Mouse (Mus musculus): ENCODE data around the gene Sesn1.

The Sesn1 gene

GRCm38 (mm10) chr10:41818733-41819070, 9.0 kb downstream of the Sesn1 start:
- in situ Hi-C loops (cut with MboI; ENCODE audit: unreplicated experiment in 2 of 2): loop anchor here (10.0 to 25.0 kb wide), 4 partner anchors 66 to 819 kb away; partner anchors contain the start of genes Cd164 (in 1 of the 2) and Snx3 (in 1 of the 2)

GRCm38 (mm10) chr10:41819307-41819706, 9.6 kb downstream of the Sesn1 start:
- in situ Hi-C loops (cut with MboI; ENCODE audit: unreplicated experiment in 2 of 2): loop anchor here (10.0 to 25.0 kb wide), 4 partner anchors 65 to 818 kb away; partner anchors contain the start of genes Cd164 (in 1 of the 2) and Snx3 (in 1 of the 2)

- in situ Hi-C loops (cut with MboI; ENCODE audit: unreplicated experiment in 2 of 2): loop anchor here (25.0 kb wide), 3 partner anchors 308 to 817 kb away; partner anchors contain the start of genes Cd164 (in 1 of the 2) and Snx3 (in 1 of the 2)
These were observed 10.7 kb downstream of the Sesn1 start for GRCm38 (mm10) chr10:41820401-41820800.

GRCm38 (mm10) chr10:41821171-41821570, 11.4 kb downstream of the Sesn1 start:
- in situ Hi-C loops (cut with MboI; ENCODE audit: unreplicated experiment in 2 of 2): loop anchor here (25.0 kb wide), 3 partner anchors 309 to 816 kb away; partner anchors contain the start of genes Cd164 (in 1 of the 2) and Snx3 (in 1 of the 2)

- in situ Hi-C loops (cut with MboI; ENCODE audit: unreplicated experiment in 2 of 2): loop anchor here (25.0 kb wide), 3 partner anchors 310 to 815 kb away; partner anchors contain the start of genes Cd164 (in 1 of the 2) and Snx3 (in 1 of the 2)
These were observed 13.0 kb downstream of the Sesn1 start for GRCm38 (mm10) chr10:41822573-41823281.

GRCm38 (mm10) chr10:41823282-41823675, 13.5 kb downstream of the Sesn1 start:
- in situ Hi-C loops (cut with MboI; ENCODE audit: unreplicated experiment in 2 of 2): loop anchor here (25.0 kb wide), 3 partner anchors 311 to 814 kb away; partner anchors contain the start of genes Cd164 (in 1 of the 2) and Snx3 (in 1 of the 2)

GRCm38 (mm10) chr10:41823916-41824315, 14.2 kb downstream of the Sesn1 start:
- in situ Hi-C loops (cut with MboI; ENCODE audit: unreplicated experiment in 2 of 2): loop anchor here (25.0 kb wide), 3 partner anchors 312 to 813 kb away; partner anchors contain the start of genes Cd164 (in 1 of the 2) and Snx3 (in 1 of the 2)

- in situ Hi-C loops (cut with MboI; ENCODE audit: unreplicated experiment in 2 of 2): loop anchor here in 1 of 2 experiments (25.0 kb wide), 1 partner anchor 787 kb away; no protein-coding TSS in a partner anchor
These were observed 15.3 kb downstream of the Sesn1 start for GRCm38 (mm10) chr10:41825041-41825440.

DNA sequence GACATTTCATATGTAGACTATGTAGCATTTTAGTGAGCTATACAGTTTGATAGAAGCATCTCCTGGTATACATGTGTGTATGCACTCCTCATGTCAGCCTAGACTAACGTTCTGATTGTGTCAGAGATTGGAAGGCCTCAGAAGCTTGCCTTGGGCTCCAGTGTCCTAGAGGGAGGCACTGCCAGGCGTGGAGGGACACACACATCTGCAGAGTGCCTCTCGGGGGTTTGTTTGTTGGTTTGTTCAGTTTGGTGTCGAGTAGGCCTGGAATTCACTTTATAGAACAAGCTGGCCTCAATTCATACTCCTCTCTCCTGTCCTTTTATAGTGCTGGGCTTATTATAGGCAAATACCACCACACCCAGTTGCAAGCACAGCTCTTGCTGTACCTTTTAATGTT, 16.3 kb downstream of the Sesn1 start:
- in situ Hi-C loops (cut with MboI; ENCODE audit: unreplicated experiment in 2 of 2): loop anchor here in 1 of 2 experiments (25.0 kb wide), 1 partner anchor 786 kb away; no protein-coding TSS in a partner anchor

GRCm38 (mm10) chr10:41826526-41827116, 16.9 kb downstream of the Sesn1 start:
- in situ Hi-C loops (cut with MboI; ENCODE audit: unreplicated experiment in 2 of 2): loop anchor here in 1 of 2 experiments (25.0 kb wide), 1 partner anchor 786 kb away; no protein-coding TSS in a partner anchor

- in situ Hi-C loops (cut with MboI; ENCODE audit: unreplicated experiment in 2 of 2): loop anchor here in 1 of 2 experiments (25.0 kb wide), 1 partner anchor 785 kb away; no protein-coding TSS in a partner anchor
These were observed 18.0 kb downstream of the Sesn1 start for GRCm38 (mm10) chr10:41827784-41828183.

DNA sequence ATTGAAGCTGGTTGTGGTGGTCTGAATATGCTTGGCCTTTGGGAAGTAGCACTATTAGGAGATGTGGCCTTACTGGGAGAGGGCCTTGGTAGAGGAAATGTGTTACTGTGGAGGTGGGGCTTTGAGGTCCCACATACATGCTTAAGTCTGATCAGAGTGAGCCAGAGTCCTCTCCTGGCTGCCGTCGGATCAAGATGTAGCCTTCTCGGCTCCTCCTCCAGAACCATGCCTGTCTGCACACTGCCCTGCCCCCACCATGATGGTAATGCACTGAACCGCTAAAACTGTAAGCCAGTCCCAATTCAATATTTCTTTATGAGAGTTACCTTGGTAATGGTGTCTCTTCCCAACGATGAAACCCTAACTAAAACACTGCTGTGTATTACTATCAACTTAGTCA, 19.5 kb downstream of the Sesn1 start:
- in situ Hi-C loops (cut with MboI; ENCODE audit: unreplicated experiment in 2 of 2): loop anchor here in 1 of 2 experiments (25.0 kb wide), 1 partner anchor 783 kb away; no protein-coding TSS in a partner anchor

DNA sequence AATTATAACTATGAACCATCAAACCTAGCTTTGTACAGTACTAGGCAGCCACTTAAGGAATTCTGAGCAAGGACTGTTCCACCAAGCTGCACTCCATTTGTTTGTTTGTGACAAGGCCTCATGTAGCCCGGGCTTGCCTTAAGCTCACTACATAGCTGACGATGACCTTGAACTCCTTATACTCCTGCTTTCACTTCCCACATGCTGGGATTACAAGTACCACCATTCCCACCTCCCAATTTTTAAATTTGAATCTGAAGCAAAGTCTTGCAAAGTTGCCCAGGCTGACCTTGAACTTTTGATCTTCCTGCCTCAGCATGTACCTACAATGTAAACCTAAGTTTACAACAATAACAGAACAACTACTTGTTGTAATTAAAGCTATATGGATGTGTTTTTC, 20.2 kb downstream of the Sesn1 start:
- in situ Hi-C loops (cut with MboI; ENCODE audit: unreplicated experiment in 2 of 2): loop anchor here (5.0 to 25.0 kb wide), 4 partner anchors 142 to 782 kb away; no protein-coding TSS in a partner anchor

DNA sequence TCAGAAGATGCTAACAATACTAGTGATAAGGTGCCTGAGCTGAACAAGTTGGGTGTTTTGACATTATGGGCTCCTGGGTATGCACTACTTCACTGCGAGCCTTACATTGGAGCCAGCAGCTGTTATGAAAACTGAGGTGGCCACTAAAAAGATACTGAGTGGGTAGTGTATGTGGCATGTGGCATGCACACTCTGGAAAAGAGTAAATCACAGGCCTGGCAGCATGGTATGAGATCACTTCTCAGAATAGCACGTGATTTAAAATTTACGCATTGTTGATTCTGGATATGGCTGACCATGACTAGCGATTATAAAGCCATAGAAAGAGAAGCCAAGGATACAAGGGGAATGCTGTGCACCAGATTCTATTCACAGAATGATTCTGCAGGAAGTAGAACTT, 20.7 kb downstream of the Sesn1 start:
- in situ Hi-C loops (cut with MboI; ENCODE audit: unreplicated experiment in 2 of 2): loop anchor here (5.0 to 25.0 kb wide), 4 partner anchors 142 to 782 kb away; no protein-coding TSS in a partner anchor

- in situ Hi-C loops (cut with MboI; ENCODE audit: unreplicated experiment in 2 of 2): loop anchor here (5.0 to 25.0 kb wide), 4 partner anchors 141 to 781 kb away; no protein-coding TSS in a partner anchor
These were observed 21.3 kb downstream of the Sesn1 start for GRCm38 (mm10) chr10:41830851-41831522.

DNA sequence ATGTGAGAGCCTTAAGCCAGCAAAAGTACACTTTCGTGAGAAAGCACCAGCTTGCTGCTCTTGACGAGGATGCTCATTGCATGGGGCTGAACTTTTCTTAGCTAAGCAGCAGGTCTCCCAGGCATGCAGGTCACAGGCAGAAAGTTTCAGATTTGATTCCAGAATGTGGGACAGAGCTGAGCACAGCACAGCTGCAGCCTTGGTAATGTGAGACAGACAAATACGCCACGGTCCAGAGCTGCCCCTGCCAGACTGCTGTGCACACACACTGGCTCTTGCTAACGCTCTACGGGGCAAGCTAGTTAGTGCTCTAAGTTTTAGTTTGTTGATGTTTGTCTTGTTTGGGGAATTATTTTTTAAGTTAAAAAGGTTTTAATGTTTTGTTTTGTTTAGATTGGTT, 22.5 kb downstream of the Sesn1 start:
- in situ Hi-C loops (cut with MboI; ENCODE audit: unreplicated experiment in 2 of 2): loop anchor here (5.0 to 25.0 kb wide), 4 partner anchors 140 to 780 kb away; no protein-coding TSS in a partner anchor

GRCm38 (mm10) chr10:41834131-41834530, 24.4 kb downstream of the Sesn1 start:
- in situ Hi-C loops (cut with MboI; ENCODE audit: unreplicated experiment in 2 of 2): loop anchor here (5.0 to 25.0 kb wide), 4 partner anchors 138 to 778 kb away; no protein-coding TSS in a partner anchor

DNA sequence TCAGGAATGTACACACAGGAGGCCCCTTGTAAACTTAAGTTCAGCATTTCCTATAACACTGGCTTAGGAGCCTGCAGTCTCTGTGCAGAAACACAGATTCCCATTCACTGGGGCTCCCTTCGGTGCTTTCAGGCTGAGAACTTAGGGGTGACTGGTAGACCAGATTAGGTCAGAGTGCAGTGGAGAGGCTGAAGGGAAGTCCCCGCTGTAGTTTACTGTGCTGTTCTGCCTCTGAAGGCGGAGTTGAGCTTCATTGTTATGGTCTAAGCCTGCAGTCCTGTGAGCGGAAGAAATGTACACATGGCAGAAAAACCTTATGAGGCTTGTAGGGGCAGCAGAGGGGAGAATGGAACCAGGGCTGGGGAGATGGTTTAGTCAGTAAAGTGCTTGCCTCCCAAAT, 29.2 kb downstream of the Sesn1 start:
- in situ Hi-C loops (cut with MboI; ENCODE audit: unreplicated experiment in 2 of 2): loop anchor here in 1 of 2 experiments (25.0 kb wide), 1 partner anchor 773 kb away; no protein-coding TSS in a partner anchor

- in situ Hi-C loops (cut with MboI; ENCODE audit: unreplicated experiment in 2 of 2): loop anchor here in 1 of 2 experiments (25.0 kb wide), 1 partner anchor 765 kb away; no protein-coding TSS in a partner anchor
These were observed 38.0 kb downstream of the Sesn1 start for GRCm38 (mm10) chr10:41847737-41848136.

GRCm38 (mm10) chr10:41848721-41849120, 39.0 kb downstream of the Sesn1 start:
- in situ Hi-C loops (cut with MboI; ENCODE audit: unreplicated experiment in 2 of 2): loop anchor here in 1 of 2 experiments (25.0 kb wide), 1 partner anchor 764 kb away; no protein-coding TSS in a partner anchor
